Mouse (Mus musculus) forebrain, postnatal 0 days (tissue): ENCODE results near the gene Rpf2. TPM values are rescaled to one million over a fixed set of nuclear protein-coding genes. Genes with fewer than 3 reads are reported as not detected.

ENCODE experiments used
- ATAC-seq: fragments of 200-750 bp; cut with Nextera tagmentation; 2 replicates; pipeline ENCODE4 v1.8.0; 2017; ENCODE audit warnings: mild to moderate bottlenecking, moderate library complexity
- DNase-seq: peaks from one replicate; pipeline ENCODE4 v3.0.0-alpha.2; 2015
- H3K27ac ChIP-seq: fragments of 300-500 bp; sonication (generic); 2 replicates; pipeline ENCODE4 v1.5.1; 2014; ENCODE audit warnings: low read depth, mild to moderate bottlenecking, antibody characterized with exemption, low read length, moderate library complexity, mixed read lengths
- H3K27me3 ChIP-seq: fragments of 300-500 bp; sonication (generic); 2 replicates; pipeline ENCODE4 v1.6.1; 2014; ENCODE audit warnings: mild to moderate bottlenecking, low read length, mixed read lengths; ENCODE audit not compliant: insufficient read depth
- H3K36me3 ChIP-seq: fragments of 300-500 bp; sonication (generic); 2 replicates; pipeline ENCODE4 v1.6.1; 2014; ENCODE audit warnings: mild to moderate bottlenecking, moderate library complexity; ENCODE audit not compliant: insufficient read depth
- H3K4me1 ChIP-seq: fragments of 300-500 bp; sonication (generic); 2 replicates; pipeline ENCODE4 v1.6.1; 2014; ENCODE audit warnings: antibody characterized with exemption; ENCODE audit not compliant: insufficient read depth
- H3K4me2 ChIP-seq: fragments of 300-500 bp; sonication (generic); 2 replicates; pipeline ENCODE4 v1.6.1; 2014; ENCODE audit warnings: low read depth, mild to moderate bottlenecking, moderate library complexity
- H3K4me3 ChIP-seq: fragments of 300-500 bp; sonication (generic); 2 replicates; pipeline ENCODE4 v1.5.1; 2014; ENCODE audit warnings: low read depth, low read length, mixed read lengths
- H3K9ac ChIP-seq: fragments of 300-500 bp; sonication (generic); 2 replicates; pipeline ENCODE4 v1.6.1; 2014; ENCODE audit warnings: mild to moderate bottlenecking
- H3K9me3 ChIP-seq: fragments of 300-500 bp; sonication (generic); 2 replicates; pipeline ENCODE4 v1.6.1; 2016; ENCODE audit warnings: low read length
- CTCF ChIP-seq: sonication (generic); IDR thresholded peaks from 2 replicates; pipeline ENCODE4 v1.5.1; 2016; ENCODE audit warnings: antibody characterized with exemption, control low read depth, low read depth
- WGBS: fragments of 180-500 bp; shearing (Covaris S2); extraction: QIAGEN DNeasy Blood & Tissue Kit; methylation state at CpG from one replicate; pipeline ENCODE4 v1.1.7; 2014; 5-methylcytosine and 5-hydroxymethylcytosine counted together
- polyA plus RNA-seq: library from polyadenylated mRNA; unstranded; fragments of >200 nt; fragmentation: Nextera tagmentation; extraction: Ambion mirVana; gene quantifications from 2 replicates; pipeline ENCODE4 v1.2.1, GENCODE M21; 2015
- total RNA-seq: library from RNA; depleted of rRNA; stranded (reverse); fragments of >200 nt; gene quantifications from 2 replicates; pipeline ENCODE4 v1.2.3, GENCODE M21; 2014

Gene Rpf2
- total and polyA plus RNA-seq, 2 experiments from 2014 or later: 39.9 to 66.7 TPM

- TF ChIP-seq CTCF: no peak
- no peak overlapping the region for H3K9ac ChIP-seq
- peaks cover 60% of the 10 kb centered on the region for H3K36me3 ChIP-seq
- H3K4me1 ChIP-seq: 0 out of 2 replicates have a peak, but pooled peaks cover 7% of the 10 kb centered on the region
- H3K4me3 ChIP-seq: no peak overlapping the region
- no peak overlapping the region for H3K4me2 ChIP-seq
- 90% methylated on average over 6 of the region's 6 CpGs for WGBS
- H3K9me3 ChIP-seq: no peaks in the 10 kb centered on the region
- H3K27ac ChIP-seq: no peak overlapping the region
- H3K27me3 ChIP-seq: no peaks in the 10 kb centered on the region
- DNase-seq (no peak), ATAC-seq (no peak)
Measured at GRCm38 (mm10) chr10:40250969-40251368, 4.1 kb upstream of the Rpf2 start.

DNA sequence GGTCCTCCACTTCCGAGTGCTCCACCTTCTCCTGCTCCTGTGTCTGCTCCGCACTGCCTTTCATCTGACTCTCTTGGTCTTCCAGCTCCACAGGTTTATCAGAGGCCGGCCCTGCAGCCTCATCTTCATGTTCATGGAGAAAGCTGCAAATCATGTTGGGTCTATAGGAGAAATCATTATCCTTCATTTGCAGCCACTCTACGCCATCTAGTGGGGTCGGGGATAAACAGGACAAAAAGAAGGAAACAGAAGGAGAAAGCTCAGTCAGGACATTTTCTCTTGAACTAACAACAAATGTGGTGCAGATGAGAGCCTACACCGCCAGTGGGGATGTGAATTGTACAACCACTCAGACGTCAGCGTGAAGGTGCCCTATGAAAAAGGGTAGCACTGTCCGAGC, 2.8 kb upstream of the Rpf2 start:
- Histone ChIP-seq H3K4me3 (no peak overlapping the region), H3K36me3 (peaks cover 60% of the 10 kb centered on the region), H3K4me1 (0 out of 2 replicates have a peak, but pooled peaks cover 7% of the 10 kb centered on the region), H3K27me3 (no peaks in the 10 kb centered on the region), H3K27ac (no peak overlapping the region), H3K9ac (no peak overlapping the region), H3K9me3 (no peaks in the 10 kb centered on the region), H3K4me2 (no peak overlapping the region)
- 88% methylated on average over 9 of the region's 9 CpGs for WGBS
- ATAC-seq: no peak
- peak; percentile 66 for TF ChIP-seq CTCF
- peak; percentile 43 for DNase-seq

- H3K36me3 ChIP-seq: peaks cover 49% of the 10 kb centered on the region
- H3K27me3 ChIP-seq: no peaks in the 10 kb centered on the region
- no peak for TF ChIP-seq CTCF
- H3K27ac ChIP-seq: peak overlapping the region; percentile 80
- 29% methylated on average over 11 of the region's 11 CpGs for WGBS
- H3K9ac ChIP-seq: peak overlapping the region; percentile 53
- H3K4me2 ChIP-seq: peak overlapping the region; percentile 69
- no peak for DNase-seq
- H3K4me3 ChIP-seq: peak overlapping the region; percentile 66
- H3K4me1 ChIP-seq: 0 out of 2 replicates have a peak, but pooled peaks cover 7% of the 10 kb centered on the region
- ATAC-seq: peak; percentile 33
- H3K9me3 ChIP-seq: no peaks in the 10 kb centered on the region
Measured at GRCm38 (mm10) chr10:40247166-40247716, 405 bp upstream of the Rpf2 start.

- no peaks in the 10 kb centered on the region for H3K27me3 ChIP-seq
- no peak overlapping the region for H3K4me3 ChIP-seq
- 95% methylated on average over 5 of the region's 5 CpGs for WGBS
- H3K4me2 ChIP-seq: no peak overlapping the region
- no peaks in the 10 kb centered on the region for H3K4me1 ChIP-seq
- no peak overlapping the region for H3K27ac ChIP-seq
- ATAC-seq (no peak), DNase-seq (no peak)
- no peak for TF ChIP-seq CTCF
- no peaks in the 10 kb centered on the region for H3K9me3 ChIP-seq
- peaks cover 39% of the 10 kb centered on the region for H3K36me3 ChIP-seq
- H3K9ac ChIP-seq: no peak overlapping the region
Measured at GRCm38 (mm10) chr10:40237826-40238225, 9.0 kb downstream of the Rpf2 start.

- Histone ChIP-seq H3K4me1 (no peaks in the 10 kb centered on the region), H3K4me2 (no peak overlapping the region), H3K27ac (no peak overlapping the region), H3K27me3 (no peaks in the 10 kb centered on the region), H3K9ac (no peak overlapping the region), H3K36me3 (peaks cover 51% of the 10 kb centered on the region), H3K9me3 (no peaks in the 10 kb centered on the region), H3K4me3 (no peak overlapping the region)
- no peak for ATAC-seq
- TF ChIP-seq CTCF: no peak
- DNase-seq: no peak
- 92% methylated on average over 3 of the region's 3 CpGs for WGBS
Measured at GRCm38 (mm10) chr10:40233241-40233640, 13.6 kb downstream of the Rpf2 start.

- H3K4me2 ChIP-seq: no peak overlapping the region
- no peak for DNase-seq
- whole genome bisulfite sequencing: 89% methylated on average over 7 of the region's 7 CpGs
- H3K9ac ChIP-seq: no peak overlapping the region
- H3K4me1 ChIP-seq: no peaks in the 10 kb centered on the region
- H3K27ac ChIP-seq: no peak overlapping the region
- no peaks in the 10 kb centered on the region for H3K9me3 ChIP-seq
- H3K36me3 ChIP-seq: peaks cover 45% of the 10 kb centered on the region
- H3K4me3 ChIP-seq: no peak overlapping the region
- no peak for TF ChIP-seq CTCF
- no peak for ATAC-seq
- H3K27me3 ChIP-seq: no peaks in the 10 kb centered on the region
Measured at GRCm38 (mm10) chr10:40232442-40232841, 14.4 kb downstream of the Rpf2 start.

DNA sequence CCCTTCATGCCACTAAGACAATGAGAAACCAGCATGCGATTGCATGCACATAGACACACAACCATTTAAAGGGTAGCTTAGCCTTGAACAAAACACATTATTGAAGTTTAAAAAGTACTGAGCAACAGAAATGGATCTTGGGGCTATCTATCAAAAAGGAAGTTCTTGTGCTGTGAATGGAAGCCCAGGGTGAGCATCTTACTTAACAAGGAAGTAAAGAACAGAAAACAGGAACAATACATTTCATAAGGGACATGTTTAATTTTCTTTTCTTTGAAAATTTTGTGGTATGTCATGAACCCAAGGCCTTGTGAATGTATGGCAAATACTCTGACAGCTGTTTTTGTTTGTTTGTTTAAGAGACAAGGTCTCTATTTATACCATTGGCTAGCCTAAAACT, 17.1 kb downstream of the Rpf2 start:
- Histone ChIP-seq H3K4me3 (no peak overlapping the region), H3K9me3 (no peaks in the 10 kb centered on the region), H3K27ac (no peak overlapping the region), H3K4me2 (no peak overlapping the region), H3K4me1 (no peaks in the 10 kb centered on the region), H3K27me3 (no peaks in the 10 kb centered on the region), H3K36me3 (peaks cover 57% of the 10 kb centered on the region), H3K9ac (no peak overlapping the region)
- no peak for TF ChIP-seq CTCF
- ATAC-seq (no peak), DNase-seq (no peak)
- 97% methylated on average over 1 of the region's 1 CpGs for WGBS
